Mouse (Mus musculus) forebrain, embryonic 10.5 days (tissue): ENCODE measurements around the gene Lrrc8c. TPM values are rescaled to one million over a fixed set of nuclear protein-coding genes. Genes with fewer than 3 reads are reported as not detected.
"Not testable (repeated sequence)": the region's sequence is repeated elsewhere in the genome, so short reads cannot be mapped to it uniquely, and the experiment has no call there.

ENCODE experiments used
- DNase-seq: peaks from one replicate; pipeline ENCODE4 v3.0.0-alpha.2; 2017; ENCODE audit warnings: low spot score; ENCODE audit errors: extremely low spot score
- H3K27ac ChIP-seq: fragments of 300-500 bp; sonication (generic); 2 replicates; pipeline ENCODE4 v1.5.1; 2016; ENCODE audit warnings: mild to moderate bottlenecking
- H3K27me3 ChIP-seq: fragments of 300-500 bp; sonication (generic); 2 replicates; pipeline ENCODE4 v1.6.1; 2016; ENCODE audit warnings: mild to moderate bottlenecking; ENCODE audit not compliant: poor library complexity, severe bottlenecking
- H3K36me3 ChIP-seq: fragments of 300-500 bp; sonication (generic); replicated peaks from 2 replicates; pipeline ENCODE4 v1.6.1; 2016; ENCODE audit warnings: mild to moderate bottlenecking, moderate library complexity
- H3K4me1 ChIP-seq: fragments of 300-500 bp; sonication (generic); 2 replicates; pipeline ENCODE4 v1.6.1; 2016
- H3K4me3 ChIP-seq: fragments of 300-500 bp; sonication (generic); 2 replicates; pipeline ENCODE4 v1.5.1; 2016; ENCODE audit warnings: mild to moderate bottlenecking, moderate library complexity
- H3K9me3 ChIP-seq: fragments of 300-500 bp; sonication (generic); 2 replicates; pipeline ENCODE4 v1.6.1; 2016; ENCODE audit warnings: mild to moderate bottlenecking, moderate library complexity
- WGBS: fragments of 180-500 bp; shearing (Covaris S2); methylation state at CpG from one replicate; pipeline ENCODE4 v1.1.7; 2016; 5-methylcytosine and 5-hydroxymethylcytosine counted together
- polyA plus RNA-seq: library from polyadenylated mRNA; unstranded; fragments of >200 nt; fragmentation: Nextera tagmentation; extraction: Ambion mirVana; gene quantifications from 2 replicates; pipeline ENCODE4 v1.2.1, GENCODE M21; 2016

Lrrc8c gene
- polyA plus RNA-seq, 1 experiment from 2014 or later: 14.8 TPM

DNA sequence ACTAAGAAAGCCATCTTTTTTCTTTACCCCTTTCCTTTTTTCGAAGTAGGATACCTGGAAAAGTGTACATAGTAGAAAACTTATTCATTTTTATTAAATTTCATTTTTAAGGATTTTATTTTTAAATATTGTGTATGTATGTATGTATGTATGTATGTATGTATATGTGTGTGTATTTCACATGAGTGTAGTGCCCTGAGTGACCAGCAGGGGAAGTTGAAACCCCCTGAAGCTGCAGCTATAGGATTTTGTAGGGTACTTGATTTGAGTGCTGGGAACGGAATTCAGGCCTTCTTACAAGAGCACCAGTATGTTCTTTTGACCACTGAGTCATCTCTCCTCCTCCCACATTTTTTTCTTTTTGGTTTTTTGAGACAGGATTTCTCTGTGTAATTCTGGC lies 100.5 kb downstream of the Lrrc8c start:
- no peak overlapping the region for H3K4me3 ChIP-seq
- 90% methylated on average over 2 of the region's 2 CpGs for WGBS
- no peaks in the 10 kb centered on the region for H3K36me3 ChIP-seq
- no peak for DNase-seq
- peaks cover 10% of the 10 kb centered on the region; the same call in 1 of the 2 replicates for H3K4me1 ChIP-seq
- H3K27me3 ChIP-seq: no peaks in the 10 kb centered on the region
- no peaks in the 10 kb centered on the region for H3K9me3 ChIP-seq
- no peak overlapping the region for H3K27ac ChIP-seq

- Histone ChIP-seq H3K4me3 (no peak overlapping the region), H3K27me3 (no peaks in the 10 kb centered on the region), H3K36me3 (no peaks in the 10 kb centered on the region), H3K27ac (no peak overlapping the region), H3K4me1 (peaks cover 18% of the 10 kb centered on the region), H3K9me3 (no peaks in the 10 kb centered on the region)
- no peak for DNase-seq
- 90% methylated on average over 6 of the region's 6 CpGs for WGBS
Measured at GRCm38 (mm10) chr5:105620505-105621116, 101.4 kb downstream of the Lrrc8c start.

- DNase-seq: no peak
- peaks cover 30% of the 10 kb centered on the region for H3K4me1 ChIP-seq
- no peak overlapping the region for H3K4me3 ChIP-seq
- H3K27ac ChIP-seq: no peak overlapping the region
- no peaks in the 10 kb centered on the region for H3K36me3 ChIP-seq
- WGBS: 69% methylated on average over 4 of the region's 4 CpGs
- no peaks in the 10 kb centered on the region for H3K27me3 ChIP-seq
- H3K9me3 ChIP-seq: no peaks in the 10 kb centered on the region
Measured at GRCm38 (mm10) chr5:105623074-105623713, 104.0 kb downstream of the Lrrc8c start.

GRCm38 (mm10) chr5:105624257-105624656 lies 105.1 kb downstream of the Lrrc8c start:
- Histone ChIP-seq H3K9me3 (no peaks in the 10 kb centered on the region), H3K27me3 (no peaks in the 10 kb centered on the region), H3K4me1 (peaks cover 30% of the 10 kb centered on the region), H3K36me3 (no peaks in the 10 kb centered on the region), H3K27ac (no peak overlapping the region), H3K4me3 (no peak overlapping the region)
- 91% methylated on average over 3 of the region's 3 CpGs for WGBS
- DNase-seq: no peak

DNA sequence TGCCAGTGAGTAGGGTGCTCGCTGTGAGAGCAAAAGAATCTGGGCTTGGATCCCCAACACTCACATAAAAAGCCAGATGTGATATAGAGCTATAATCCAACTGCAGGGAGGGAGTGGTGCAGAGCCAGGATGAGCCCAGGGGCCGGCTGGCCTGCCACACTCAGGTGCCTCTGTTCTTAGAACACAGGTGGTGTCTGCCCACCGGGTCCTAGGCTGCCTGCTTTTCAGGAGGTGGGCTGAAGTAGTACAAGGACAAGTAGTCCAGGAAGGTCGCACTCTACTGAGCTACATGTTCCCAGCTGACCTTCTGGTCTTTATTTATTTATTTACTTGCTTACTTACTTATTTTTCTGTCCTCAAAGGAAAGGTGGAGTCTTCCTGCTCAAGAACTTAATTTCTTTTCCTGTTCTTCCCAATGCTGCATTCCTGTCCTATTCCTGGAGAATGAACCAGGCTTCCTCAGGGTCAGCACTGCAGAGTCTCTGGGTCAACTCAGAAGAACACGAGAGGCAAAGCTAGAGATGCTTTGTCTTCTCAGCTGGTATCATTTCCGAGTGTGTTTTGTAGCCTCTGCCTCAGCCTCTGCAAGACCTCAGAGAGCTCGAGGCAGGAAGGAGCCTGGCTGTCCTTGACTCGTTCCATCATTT lies 106.4 kb downstream of the Lrrc8c start:
- Histone ChIP-seq H3K9me3 (no peaks in the 10 kb centered on the region), H3K4me3 (no peak overlapping the region), H3K4me1 (peaks cover 30% of the 10 kb centered on the region), H3K27me3 (no peaks in the 10 kb centered on the region), H3K27ac (peak overlapping the region; percentile 56; the same call in 1 of the 2 replicates), H3K36me3 (no peaks in the 10 kb centered on the region)
- WGBS: 71% methylated on average over 8 of the region's 8 CpGs
- no peak for DNase-seq

DNA sequence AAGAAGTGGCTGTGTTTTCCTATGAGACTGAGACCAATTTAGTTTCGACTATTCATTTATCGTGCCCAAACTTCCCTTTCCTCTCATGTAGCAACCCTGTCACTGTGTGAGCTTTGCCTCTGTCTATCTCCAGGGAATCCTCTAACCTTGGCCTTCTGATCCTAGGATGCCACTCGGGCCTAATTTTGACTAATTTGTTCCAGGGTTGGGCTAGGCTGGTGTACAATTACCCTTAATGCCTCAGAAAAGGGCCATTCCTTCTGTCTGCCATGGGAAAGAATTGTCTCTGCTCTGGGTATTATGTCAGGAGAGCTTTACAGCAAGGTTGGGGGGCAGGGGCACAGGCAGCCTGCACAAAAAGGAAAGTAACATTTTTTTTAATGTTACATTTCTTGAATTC lies 107.2 kb downstream of the Lrrc8c start:
- Histone ChIP-seq H3K27ac (peak overlapping the region; percentile 46; the same call in 1 of the 2 replicates), H3K4me1 (peaks cover 30% of the 10 kb centered on the region), H3K36me3 (no peaks in the 10 kb centered on the region), H3K4me3 (no peak overlapping the region), H3K27me3 (no peaks in the 10 kb centered on the region), H3K9me3 (no peaks in the 10 kb centered on the region)
- WGBS: 47% methylated on average over 3 of the region's 3 CpGs
- DNase-seq: no peak

GRCm38 (mm10) chr5:105627093-105627492 lies 107.9 kb downstream of the Lrrc8c start:
- H3K9me3 ChIP-seq: no peaks in the 10 kb centered on the region

GRCm38 (mm10) chr5:105629955-105630354 lies 110.8 kb downstream of the Lrrc8c start:
- H3K27me3 ChIP-seq: no peaks in the 10 kb centered on the region
- H3K9me3 ChIP-seq: peaks cover 3% of the 10 kb centered on the region; the same call in 1 of the 2 replicates
- H3K27ac ChIP-seq: no peak overlapping the region
- no peaks in the 10 kb centered on the region for H3K36me3 ChIP-seq
- H3K4me3 ChIP-seq: no peak overlapping the region
- H3K4me1 ChIP-seq: peaks cover 21% of the 10 kb centered on the region
- WGBS: 95% methylated on average over 1 of the region's 1 CpGs
- DNase-seq: no peak

More at GRCm38 (mm10) chr5:105627093-105627492, 107.9 kb downstream of the Lrrc8c start:
- Histone ChIP-seq H3K27me3 (no peaks in the 10 kb centered on the region), H3K4me3 (no peak overlapping the region), H3K4me1 (peaks cover 30% of the 10 kb centered on the region), H3K36me3 (no peaks in the 10 kb centered on the region), H3K27ac (no peak overlapping the region)
- no peak for DNase-seq
- WGBS: 83% methylated on average over 5 of the region's 5 CpGs

DNA sequence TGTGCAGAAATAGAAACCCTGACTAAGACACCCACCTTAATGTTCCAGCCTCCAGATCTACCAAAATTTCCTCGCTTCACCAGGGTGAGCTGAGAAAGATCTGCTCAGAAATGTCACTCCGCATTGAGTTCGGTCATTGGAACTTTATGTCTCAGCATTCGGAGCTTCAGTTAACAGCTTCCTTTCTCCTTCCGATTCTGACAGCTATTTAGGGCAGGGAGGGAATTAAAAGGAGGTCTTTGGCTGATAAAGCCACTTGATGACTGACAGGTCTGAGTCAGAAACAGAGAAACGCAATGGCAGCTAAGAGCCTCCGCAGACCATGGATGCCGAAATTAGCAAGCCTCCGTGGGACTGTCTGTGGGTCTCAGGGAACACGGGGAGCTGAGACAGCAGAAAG lies 112.9 kb downstream of the Lrrc8c start:
- Histone ChIP-seq H3K4me1 (peaks cover 2% of the 10 kb centered on the region; the same call in 1 of the 2 replicates), H3K36me3 (no peaks in the 10 kb centered on the region), H3K27ac (no peak overlapping the region), H3K27me3 (no peaks in the 10 kb centered on the region), H3K4me3 (no peak overlapping the region), H3K9me3 (peaks cover 3% of the 10 kb centered on the region; the same call in 1 of the 2 replicates)
- 93% methylated on average over 10 of the region's 10 CpGs for WGBS
- DNase-seq: no peak

DNA sequence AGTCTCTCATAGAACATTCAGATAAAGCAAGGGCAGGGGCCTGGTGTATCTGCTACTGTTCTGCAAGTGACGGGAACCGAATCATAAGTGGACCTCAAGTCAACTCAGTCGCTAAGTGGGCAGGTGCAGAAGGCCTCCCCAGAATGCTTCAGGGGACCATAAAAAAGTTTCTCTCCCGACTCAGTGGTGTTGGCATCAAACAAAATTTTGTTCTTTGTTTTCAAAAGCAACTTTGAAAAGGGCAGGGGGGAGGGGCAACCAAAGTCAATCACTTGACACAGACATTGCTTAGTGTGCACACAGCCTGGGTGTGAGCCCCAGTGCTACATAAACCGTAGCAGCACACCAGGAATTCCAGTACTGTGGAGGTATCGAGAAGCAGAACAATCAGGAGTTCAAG lies 116.4 kb downstream of the Lrrc8c start:
- H3K36me3 ChIP-seq: no peaks in the 10 kb centered on the region
- no peak overlapping the region for H3K4me3 ChIP-seq
- H3K9me3 ChIP-seq: peaks cover 3% of the 10 kb centered on the region; the same call in 1 of the 2 replicates
- H3K27ac ChIP-seq: no peak overlapping the region
- H3K4me1 ChIP-seq: no peaks in the 10 kb centered on the region
- WGBS: 90% methylated on average over 6 of the region's 6 CpGs
- DNase-seq: no peak
- no peaks in the 10 kb centered on the region for H3K27me3 ChIP-seq

- Histone ChIP-seq H3K27ac (no peak overlapping the region), H3K9me3 (peaks cover 3% of the 10 kb centered on the region; the same call in 1 of the 2 replicates), H3K4me1 (no peaks in the 10 kb centered on the region), H3K27me3 (no peaks in the 10 kb centered on the region), H3K4me3 (no peak overlapping the region), H3K36me3 (no peaks in the 10 kb centered on the region)
- 81% methylated on average over 11 of the region's 11 CpGs for WGBS
- DNase-seq: no peak
Measured at GRCm38 (mm10) chr5:105636484-105637191, 117.5 kb downstream of the Lrrc8c start.

- not testable (repeated sequence) for H3K4me1 ChIP-seq, DNase-seq, H3K36me3 ChIP-seq, H3K4me3 ChIP-seq, H3K27me3 ChIP-seq, H3K27ac ChIP-seq, H3K9me3 ChIP-seq
- 85% methylated on average over 2 of the region's 2 CpGs for WGBS
Measured at GRCm38 (mm10) chr5:105638266-105638665, 119.1 kb downstream of the Lrrc8c start.
